Mouse (Mus musculus): ENCODE data around the gene Fam208a.

Gene Fam208a

DNA sequence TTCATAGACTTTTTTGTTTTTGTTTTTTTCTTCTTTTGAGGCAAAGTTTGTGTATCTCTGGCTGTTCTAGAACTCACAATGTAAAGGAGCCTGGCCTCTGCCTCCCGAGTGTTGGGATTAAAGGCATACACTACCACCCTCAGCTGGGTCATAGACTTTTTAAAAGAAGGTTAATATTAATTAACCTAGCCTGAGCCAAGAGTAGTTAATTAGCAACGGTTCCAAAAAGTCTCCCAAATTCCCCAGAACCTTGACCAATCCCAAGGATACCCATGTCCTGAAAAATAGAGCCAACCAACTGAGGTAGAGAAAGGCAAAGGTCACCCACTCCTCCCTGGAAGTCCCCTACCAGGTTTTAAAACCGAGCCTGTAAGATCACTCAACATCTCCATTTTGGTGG lies 7.8 kb upstream of the Fam208a start:
- DNase-seq (ENCODE audit: low spot score in 2 of 2): no peak

DNA sequence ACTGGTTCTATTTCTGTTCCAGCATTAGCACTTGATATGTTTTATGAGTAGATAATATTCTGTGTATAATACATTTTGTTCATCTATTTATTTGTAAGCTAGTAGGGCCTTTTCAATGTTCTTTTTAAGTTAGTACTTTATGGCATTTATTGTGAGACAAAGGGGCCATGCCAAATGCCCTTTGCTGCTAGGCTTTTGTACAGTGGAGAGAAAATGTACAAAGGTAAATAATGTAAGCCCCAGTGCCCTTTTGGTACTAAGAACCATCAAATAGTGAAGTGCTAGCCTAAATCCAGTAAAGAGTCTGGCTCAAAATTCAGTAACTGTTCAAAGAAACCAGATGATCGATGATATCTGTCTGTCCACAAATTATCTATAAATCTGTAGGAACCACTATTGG lies 6.3 kb upstream of the Fam208a start:
- no peak for DNase-seq (ENCODE audit: low spot score in 2 of 2)

DNA sequence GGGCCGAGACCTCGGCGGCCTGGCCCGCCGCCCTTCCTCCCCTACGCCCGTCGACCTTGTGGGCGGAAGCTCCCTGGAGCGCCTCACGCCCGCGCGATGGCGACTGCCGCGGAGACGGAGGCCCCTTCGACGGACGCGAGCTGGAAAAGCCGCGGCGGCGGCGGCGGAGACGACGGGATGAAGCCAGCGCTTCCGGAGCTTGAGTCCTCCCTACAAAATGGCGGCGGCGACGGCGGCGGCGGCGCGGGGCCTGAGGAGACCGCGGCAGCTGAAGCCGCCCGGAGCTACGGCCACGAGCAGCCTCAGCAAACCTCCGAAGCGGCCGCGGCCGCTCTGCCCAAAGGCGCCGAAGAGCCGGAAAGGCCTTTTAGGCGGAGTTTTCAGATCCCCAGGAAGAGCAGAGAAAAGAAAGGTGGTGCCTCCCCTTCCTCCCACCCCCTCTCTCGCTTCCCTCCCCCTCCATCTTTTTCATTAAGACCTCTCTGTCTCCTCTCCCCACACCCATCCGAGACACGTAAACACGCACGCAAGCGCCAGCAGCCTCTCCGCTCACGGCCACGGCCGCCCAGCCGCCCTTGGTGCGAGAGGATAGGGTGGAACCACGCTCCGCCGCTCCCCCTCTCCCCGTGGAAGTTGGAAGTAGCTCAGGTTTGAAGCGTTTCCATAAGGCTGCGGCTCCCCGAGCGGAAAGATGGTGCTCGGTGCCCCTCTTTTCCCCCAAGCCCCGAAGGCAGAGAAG lies 508 bp downstream of the Fam208a start:
- DNase-seq (ENCODE audit: low spot score in 2 of 2): peak; percentile 74 to 84

DNA sequence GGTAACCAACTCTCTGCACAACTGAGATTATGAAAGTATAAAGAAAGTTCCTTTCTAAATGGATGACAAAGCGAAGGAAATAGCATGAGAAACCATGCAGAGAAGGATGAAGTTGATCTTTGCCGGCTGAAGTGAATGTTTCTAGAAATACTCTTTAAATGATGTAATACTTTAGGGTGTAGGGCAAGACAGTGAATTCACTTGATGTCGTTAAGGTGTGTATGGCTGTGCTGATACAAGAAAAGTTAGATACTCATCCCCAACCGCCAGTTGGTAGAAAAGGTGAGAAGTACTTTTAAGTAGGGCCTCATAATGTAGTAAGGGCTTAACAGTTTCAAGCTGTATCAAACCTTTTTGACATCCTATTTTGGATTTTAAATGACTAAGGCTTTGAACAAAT lies 1.6 kb downstream of the Fam208a start:
- DNase-seq (ENCODE audit: low spot score in 2 of 2): no peak

DNA sequence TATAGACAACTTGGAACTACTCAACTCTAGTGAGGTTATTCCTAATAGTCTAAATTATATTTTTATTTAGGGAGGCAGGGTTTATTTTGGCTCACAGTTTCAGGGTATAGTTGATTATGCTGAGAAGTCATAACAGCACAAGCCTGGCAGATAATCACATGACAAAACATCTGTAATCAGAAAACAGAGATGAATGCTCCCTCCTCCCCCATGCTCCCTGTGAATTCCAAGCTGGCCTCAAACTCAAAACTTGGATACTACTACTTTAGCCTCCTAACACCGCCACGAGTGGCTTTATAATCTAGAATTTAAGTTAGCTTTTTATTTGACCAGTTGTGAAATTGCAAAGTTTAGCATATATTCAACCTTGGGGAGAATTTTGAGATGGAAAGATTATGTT lies 3.4 kb downstream of the Fam208a start:
- no peak for DNase-seq (ENCODE audit: low spot score in 2 of 2)

DNA sequence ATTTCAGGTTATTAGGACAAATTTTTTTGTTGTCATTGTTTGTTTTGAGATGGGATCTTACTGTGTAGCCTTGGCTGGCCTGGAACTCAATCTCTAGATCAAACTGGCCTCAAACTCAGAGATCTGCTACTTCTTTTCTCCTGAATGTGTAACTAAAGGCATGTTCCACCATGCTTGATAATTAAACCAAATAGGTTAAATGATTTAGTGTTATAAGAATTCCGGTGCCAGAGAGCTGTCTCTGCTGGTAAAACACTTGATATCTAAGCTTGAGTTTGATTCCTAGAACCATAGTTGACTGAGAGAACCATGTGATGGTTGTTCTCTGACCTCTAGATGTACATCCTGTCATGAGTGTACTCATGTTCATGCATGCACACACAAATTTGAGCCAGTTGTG lies 7.5 kb downstream of the Fam208a start:
- no peak for DNase-seq (ENCODE audit: low spot score in 2 of 2)

DNA sequence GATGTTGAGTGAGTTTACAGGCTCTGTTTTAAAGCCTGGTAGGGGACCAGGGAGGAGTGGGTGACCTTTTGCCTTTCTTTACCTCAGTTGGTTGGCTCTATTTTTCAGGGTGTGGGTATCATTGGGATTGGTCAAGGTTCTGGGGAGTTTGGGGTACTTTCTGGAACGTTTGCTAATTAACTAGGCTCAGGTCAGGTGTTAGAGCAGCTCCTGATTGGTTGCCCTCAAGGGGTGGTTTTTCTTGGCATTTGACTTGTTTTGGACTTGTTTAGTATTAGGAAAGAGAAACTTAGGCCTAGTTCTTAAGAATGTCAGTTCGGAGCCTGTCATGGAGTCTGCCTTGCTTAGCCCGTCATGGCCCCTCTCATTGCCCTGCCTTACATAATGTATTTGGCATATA lies 8.2 kb downstream of the Fam208a start:
- no peak for DNase-seq (ENCODE audit: low spot score in 2 of 2)

DNA sequence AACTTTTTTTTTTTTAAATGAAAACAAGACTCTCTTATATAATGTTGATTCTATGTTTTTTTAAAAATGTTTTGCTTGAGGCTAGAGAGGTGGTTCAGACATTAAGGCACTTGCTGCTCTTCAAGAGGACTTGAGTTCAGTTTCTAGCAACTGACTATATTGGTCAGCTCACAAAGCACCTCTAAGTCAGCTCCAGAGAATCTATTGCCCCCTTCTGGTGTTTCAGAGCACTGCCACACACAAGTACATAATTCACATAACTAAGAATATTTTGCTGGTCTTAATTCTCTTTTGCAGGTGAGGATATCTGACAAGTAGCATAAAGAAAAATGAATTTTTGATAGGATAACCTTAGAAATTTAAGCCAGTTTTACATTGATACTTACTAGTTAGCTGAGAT lies 12.3 kb downstream of the Fam208a start:
- no peak for DNase-seq (ENCODE audit: low spot score in 2 of 2)

DNA sequence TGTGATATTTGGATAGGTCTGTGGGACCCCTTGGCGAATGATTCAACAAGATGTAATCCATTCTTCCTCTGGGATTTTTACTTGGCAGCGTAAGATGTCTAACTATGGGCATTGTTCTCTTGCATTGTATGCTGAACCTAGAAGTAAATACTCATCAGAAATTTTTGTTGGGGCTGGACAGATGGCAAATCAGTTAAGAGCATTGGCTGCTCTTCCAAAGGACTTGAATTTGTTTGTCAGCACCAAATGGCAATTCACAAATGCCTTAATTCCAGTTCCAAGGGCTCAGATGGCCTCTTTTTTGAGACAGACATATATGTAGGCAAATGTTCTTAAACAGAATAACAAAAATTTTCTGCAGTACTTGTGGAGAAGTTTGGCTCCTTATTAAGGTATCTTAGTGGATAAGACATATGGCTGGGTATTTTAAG lies 16.2 kb downstream of the Fam208a start:
- no peak for DNase-seq (ENCODE audit: low spot score in 2 of 2)

DNA sequence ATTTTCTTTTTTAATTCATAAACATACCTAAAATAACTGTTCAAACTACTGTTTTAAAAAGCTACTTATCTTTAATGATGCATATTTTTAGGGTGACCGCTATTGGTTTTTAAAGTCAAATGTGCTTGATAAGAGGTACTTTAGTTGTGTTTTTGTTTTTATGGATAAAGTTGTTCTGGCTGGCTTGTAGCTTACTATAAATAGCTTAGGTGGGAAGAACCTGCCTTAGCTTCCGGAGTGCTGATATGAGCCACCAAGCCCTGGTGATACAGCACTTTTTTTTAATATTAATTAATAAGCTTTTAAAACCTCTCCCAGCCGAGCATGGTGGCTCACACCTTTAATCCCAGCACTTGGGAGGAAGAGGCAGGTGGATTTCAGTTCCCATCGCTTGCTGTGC lies 18.3 kb downstream of the Fam208a start:
- DNase-seq (ENCODE audit: low spot score in 2 of 2): no peak

DNA sequence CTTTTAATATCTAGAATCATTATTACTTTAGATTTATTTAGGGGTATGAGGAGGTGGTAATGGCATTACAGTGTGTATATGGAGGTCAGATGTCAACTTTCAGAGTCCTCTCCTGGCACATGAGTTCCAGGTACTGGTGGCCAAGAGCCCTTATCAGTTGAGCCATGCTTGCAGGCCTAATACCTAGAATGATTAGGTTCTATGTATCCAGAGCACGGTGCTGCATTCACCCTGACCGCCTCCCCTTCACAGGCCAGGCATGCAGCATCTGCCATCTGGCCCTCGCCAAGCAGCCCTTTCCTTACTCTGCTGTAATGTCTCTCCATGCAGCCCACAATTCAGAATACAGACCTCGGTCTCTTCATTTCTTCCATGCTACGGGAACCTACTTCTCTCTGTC lies 62.8 kb downstream of the Fam208a start:
- no peak for DNase-seq (ENCODE audit: low spot score in 2 of 2)

DNA sequence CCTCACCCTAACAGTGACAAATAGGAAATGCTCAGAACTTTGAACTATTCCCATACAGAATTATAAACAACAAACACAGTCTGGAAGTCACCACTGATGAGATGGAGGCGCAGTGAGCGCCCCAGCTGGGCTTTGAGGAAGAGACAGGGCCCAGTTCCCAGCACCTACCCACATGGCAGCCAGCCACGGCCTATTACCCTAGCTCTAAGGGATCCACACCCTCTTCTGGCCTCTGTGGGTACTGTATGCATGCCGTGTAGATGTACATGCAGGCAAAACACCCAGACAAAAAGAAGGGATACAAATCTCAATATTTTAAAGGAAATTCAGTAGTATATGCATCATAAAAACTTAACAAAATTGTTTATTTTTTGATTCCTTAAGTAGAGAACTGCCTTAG lies 64.9 kb downstream of the Fam208a start:
- no peak for DNase-seq (ENCODE audit: low spot score in 2 of 2)

DNA sequence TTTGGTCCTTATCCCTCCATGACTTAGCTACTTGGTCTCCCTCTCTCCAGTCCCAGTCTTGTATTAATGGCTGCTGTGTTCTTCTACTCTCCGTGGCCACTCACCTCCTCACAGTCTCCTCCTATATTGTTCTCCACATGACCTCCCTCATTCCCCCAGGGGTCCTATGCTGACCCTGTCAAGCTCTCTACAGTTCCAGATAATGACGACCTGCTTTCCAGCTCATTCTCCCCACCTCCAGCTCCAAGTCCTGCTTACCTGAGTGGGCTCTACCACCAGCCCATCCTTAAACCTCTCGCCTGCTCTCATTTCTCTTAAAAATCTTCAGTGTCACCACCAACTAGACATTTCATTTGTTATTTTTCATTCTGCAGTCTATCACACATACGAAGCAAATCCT lies 72.5 kb downstream of the Fam208a start:
- DNase-seq (ENCODE audit: low spot score in 2 of 2): no peak

DNA sequence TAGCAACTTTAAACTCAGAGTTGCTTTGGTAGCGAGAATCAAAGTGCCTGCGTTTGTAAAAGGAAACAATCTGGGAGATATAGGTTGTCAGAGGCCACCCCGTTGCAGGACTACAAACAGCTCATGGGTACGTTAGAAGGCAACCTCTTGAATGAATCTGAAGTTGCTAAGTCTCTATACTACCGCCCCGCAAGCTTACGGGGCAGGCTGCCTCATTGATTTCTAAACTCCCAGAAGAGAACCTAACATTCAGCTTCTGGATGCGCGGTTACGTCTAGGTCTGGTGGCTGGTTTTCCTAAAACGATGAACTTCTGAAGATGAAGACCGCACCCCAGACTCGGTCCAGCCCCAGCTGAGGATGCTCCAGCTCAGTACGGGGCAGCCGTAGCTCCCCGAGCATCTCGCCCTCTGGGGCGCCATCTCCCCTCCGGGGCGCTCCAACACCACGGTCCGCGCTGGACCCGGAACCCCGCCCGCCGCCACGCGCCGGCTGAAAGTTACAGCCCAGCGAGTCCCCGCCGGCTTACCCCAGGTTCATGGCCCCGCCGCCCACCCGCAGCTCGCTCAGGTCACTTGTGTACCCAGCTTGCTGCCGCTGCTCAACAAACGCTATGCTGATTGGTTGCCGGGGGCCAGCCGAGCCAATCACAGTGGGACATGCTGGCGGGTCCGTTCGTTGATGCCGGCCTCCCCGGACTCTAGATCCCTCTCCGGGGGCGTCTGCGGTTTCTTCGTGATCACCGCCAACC lies 79.4 kb downstream of the Fam208a start, which contains the start of gene Ccdc66:
TSS of gene Ccdc66 (minus strand) at position 567 of the 750 bp plus-strand sequence.
- peak; percentile 99 to 100 for DNase-seq (ENCODE audit: low spot score in 2 of 2)

DNA sequence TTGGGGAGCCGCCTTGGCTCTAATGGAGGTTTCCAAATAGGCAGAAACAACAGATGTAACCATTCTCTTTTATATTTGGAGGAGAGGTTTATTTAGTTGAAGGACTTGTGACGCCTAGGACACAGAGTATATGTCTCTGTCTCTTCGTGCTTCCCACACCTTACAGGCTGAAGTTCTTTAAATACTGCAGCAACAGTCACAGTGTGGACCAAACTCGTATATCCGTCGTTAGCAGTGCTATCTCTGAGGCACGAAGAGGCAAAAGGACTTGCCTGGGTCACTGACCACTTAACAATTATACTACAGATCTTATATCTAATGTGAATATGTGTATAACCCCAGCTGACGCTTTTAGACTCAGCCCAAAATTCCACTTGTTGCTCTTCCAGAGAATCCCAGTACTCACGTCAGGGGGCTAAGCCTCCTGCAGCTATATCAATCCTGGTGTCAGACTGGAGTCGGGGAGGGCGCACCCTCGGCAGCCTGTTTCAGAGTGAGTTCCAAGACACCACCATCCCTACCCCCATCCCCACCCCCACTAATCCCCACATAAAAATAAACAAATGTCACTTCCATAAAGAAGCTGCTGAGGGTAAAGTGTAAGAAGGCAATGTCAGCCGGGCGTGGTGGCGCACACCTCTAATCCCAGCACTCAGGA lies 80.1 kb downstream of the Fam208a start:
- no peak for DNase-seq (ENCODE audit: low spot score in 2 of 2)

DNA sequence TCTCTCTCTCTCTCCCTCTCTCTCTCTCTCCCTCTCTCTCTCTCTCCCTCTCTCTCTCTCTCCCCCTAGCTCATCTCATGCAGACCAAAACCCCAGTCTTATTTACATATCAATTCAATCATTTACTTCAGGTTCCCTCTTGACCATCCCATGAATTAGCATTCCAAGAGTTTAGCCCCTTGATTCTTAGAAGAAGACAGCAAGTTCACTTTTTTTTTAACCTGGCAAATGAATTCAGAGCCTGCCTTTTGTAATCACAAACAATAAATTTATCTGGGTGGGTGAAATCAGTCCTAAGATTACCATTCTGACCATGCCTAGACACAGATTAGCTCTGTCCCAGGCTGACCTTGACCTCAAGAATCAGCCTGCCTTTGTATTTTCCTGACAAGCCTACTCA lies 95.9 kb downstream of the Fam208a start:
- no peak for DNase-seq (ENCODE audit: low spot score in 2 of 2)
